Mouse (Mus musculus): ENCODE results near the gene Ppat.
A peak's percentile ranks its signal among the peaks of the same experiment; 100 is the strongest.
"Not testable (repeated sequence)": the region's sequence is repeated elsewhere in the genome, so short reads cannot be mapped to it uniquely, and the experiment has no call there.

The Ppat gene

DNA sequence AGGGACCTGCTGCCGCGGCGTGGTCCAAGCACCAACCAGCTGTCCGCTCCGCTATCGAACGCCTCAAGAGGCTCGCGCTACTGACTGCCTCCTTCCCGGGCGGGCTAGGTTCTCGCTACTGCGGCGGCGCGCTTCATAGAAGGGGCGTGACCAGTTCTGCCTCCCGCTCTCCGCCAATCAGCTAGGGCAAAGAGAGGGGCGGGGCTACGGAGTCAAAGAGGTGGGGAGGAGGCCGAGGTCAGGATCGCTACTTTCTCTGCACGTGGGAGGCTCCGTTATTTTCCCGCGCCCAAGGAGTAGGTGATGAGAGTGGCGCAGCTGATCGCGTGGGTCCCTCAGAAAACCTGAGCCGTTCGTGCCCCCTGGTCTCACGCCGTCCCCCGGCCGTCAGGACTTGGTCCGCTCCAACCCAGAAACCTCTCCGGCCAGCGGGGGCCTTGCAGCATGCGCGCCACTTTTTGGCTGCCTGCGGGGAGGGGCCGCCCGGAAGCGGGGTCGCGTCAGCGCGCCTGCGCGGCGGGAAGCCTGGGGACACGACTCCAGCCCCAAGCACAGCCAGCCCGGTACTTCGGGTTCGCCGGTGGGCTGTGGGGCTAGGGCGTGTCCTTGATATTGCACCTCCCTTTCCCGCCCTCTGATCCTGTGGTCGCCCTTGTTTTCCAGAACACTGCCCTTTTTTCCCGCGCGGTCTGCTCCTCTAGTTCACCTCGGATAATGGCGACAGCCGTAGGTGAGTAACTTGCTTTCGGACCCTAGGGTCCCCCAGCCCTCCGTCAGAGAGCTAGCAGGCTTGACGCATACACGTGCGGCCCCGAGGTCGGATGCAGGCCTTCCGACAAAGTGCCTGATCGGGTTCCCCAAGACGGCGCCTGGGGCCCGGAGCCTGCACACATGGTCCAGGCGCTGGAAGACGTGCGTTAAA lies at the start of gene Ppat, which contains the start of gene Paics:
Ppat (minus strand) TSS at position 473 of the 922 bp plus-strand sequence.
Paics (plus strand) TSS at position 202 of the 922 bp plus-strand sequence.
- DNase-seq: peak; percentile 96 to 99

DNA sequence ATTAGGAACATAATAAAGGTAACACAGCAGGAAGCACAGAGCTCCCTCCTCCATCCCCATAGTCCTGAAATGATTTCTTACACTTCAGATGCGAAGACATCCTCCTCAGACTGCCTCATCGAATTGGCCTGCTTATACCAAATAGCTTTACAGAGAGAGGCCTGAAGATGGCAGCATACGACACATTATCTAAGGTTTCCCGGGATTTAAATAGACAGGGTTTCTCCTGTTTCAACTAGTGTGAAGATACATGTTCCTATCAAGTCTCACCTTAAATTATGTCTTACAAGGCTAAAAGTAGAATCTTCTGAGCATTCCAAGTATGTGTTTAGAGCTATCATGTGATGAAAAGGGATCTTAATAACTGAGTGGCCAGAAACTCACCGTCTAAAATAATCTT lies 47.0 kb upstream of the Ppat start:
- DNase-seq: no peak

DNA sequence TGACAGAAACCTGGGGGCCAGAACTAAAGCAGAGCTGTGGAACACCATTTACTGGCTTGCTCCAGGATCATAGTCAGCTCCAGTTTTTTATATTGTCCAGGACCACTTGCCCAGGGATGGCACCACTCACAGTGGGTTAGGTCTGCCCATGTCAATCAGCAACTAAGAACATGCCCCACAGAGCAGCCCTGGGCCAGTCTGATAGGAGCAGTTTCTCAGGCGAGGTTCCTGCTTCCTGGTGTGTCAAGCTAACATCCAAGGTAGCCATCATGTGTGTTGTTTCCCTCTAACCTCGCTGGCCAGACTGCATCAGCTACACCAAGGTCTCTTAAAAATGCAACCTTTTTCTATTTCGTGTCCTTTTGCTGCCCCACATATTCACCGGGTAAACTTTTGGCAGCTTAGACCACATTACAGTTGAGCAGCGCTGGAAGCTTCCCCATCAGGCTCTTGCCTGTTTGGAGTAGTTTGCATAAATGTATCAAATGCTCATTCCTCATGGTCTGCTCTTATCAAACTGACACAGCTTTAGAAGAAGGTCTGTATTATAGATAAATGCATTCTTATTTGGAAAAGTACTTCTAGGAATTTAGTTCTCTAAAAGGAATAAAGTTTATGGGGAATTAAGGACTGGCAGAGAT lies 41.9 kb upstream of the Ppat start:
- DNase-seq: no peak

DNA sequence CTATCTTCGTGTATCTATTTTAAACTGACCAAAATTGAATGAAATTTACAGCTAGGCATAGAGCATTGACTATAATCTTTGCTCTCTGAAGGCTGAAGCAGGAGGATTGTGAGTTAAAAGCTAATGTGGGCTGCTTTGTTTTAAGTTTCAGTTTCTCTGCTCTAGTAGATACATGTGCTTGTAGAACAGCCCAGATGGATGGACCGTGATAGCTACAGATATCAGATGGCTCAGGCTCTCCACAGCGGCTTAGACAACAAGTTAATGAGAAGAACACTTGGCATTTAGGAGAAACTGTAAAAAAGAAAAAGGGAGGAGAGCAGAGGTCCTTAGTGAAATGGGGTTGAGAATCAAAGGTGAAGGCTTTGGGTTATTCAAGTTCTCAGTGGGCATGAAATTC lies 39.4 kb upstream of the Ppat start:
- no peak for DNase-seq

DNA sequence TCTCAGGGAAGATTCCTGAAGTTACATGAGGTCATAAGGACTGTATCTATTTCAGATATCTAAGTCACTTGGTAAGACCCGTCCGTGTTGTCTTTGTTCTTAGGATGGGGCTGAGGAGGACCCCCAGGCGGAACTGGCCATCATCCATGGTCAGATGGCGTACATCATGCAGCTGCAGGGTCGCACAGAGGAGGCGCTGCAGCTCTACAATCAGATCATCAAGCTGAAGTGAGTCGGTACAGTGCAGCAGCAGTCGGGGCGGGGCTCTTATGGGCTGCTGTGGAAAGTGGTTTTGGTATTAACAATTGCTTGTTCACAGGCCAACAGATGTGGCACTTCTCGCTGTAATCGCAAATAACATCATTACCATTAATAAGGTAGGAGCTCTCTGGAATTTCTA lies 32.6 kb upstream of the Ppat start:
- no peak for DNase-seq

DNA sequence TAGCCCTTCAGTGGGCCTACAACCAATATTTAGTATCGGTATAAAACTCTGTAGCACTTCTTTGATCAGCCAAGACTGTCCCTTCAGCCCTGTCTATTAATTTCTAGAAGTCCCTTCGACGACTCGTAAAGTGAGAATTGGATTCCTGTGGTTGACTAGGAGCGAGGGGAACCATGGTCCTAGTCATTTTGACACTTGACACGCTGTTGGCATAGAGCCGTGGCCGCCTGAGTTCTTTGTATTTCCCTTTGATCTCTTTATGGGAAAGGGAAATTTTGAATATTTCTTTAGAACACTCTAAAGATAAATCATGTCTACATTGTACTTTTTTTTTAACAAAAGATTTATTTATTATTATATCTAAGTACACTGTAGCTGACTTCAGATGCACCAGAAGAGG lies 24.4 kb upstream of the Ppat start:
- no peak for DNase-seq

DNA sequence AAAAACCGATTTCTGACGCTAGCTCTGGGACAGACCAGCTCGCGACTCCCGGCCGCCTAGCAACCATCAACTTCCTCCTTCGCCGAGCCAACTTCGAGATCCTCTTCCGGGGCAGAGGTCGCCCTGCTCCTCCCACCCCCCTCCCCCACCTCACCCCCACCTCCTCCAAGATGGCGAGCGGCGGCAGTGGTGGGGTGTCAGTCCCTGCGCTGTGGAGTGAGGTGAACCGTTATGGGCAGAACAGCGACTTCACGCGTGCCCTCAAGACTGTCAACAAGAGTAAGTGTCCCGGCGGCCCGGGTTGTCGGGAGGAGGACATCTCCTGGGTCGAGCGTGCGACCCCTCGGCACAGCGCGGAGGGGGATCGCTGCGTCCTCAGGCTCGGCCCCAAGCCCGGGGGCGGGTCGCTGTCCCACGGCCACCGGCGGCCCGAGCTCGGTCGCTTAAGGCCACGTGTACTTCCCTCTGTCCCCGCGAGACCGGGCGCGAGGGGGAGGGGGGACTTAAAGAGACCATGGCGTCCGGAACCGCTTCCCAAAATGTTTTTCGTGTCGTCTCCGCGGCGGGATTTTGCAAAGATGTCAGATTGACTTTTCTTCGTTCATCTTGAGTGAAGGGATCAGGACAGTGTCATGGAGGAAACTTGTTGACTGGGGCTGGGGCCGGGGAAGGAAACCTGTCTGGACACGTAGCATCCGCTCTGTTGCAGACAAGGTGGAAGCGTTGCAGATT lies 23.3 kb upstream of the Ppat start, which contains the start of gene Srp72:
Srp72 (plus strand) TSS at position 130 of the 732 bp plus-strand sequence.
- peak; percentile 81 to 84 for DNase-seq

DNA sequence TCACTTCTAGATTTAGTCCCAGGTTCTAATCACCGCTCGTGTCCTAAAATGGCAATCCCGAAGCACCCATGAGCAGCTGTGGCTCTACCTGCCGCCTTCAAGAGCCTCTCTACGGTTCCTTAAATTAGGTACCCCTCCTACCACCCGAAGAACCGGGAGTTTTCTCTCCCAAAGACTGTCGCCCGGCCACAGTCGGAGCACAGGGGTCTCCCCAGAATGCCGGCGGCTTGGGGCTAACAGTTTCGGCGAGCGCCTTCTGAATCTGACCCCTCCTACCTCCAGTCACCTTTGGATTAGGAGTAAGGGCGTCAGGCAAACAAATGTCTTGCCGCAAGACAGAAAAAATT lies 22.8 kb upstream of the Ppat start:
- no peak for DNase-seq

DNA sequence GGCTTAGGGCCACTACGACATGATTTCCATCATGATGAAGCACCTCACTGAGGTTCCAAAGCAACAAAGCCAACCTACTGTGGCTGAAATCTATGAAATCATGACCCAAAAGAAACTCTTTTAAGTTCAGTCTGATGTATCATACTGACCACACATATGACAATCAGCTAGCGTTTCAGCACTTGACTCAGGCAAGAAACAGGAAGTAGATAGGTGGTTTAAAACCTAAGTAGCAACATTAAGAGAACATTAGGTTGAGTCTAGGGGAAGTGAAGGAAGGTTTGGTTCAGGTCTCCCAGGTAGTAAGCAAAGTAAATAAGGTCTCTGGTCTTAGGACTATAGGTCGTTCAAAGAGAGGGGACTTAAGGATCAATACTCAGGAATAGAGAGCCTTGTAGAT lies 22.1 kb upstream of the Ppat start:
- no peak for DNase-seq

DNA sequence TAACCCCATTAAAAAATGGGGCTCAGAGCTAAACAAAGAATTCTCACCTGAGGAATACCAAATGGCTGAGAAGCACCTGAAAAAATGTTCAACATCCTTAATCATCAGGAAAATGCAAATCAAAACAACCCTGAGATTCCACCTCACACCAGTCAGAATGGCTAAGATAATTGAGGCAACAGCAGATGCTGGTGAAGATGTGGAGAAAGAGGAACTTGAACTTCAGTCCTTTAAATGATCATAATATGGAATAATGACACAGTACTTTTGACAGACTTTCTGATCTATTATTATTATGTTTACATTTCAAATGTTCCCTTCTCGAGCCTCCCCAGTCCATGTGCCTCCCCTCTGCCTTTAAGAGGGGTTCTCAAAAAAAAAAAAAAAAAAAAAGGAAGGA lies 19.7 kb upstream of the Ppat start:
- DNase-seq: not testable (repeated sequence)

DNA sequence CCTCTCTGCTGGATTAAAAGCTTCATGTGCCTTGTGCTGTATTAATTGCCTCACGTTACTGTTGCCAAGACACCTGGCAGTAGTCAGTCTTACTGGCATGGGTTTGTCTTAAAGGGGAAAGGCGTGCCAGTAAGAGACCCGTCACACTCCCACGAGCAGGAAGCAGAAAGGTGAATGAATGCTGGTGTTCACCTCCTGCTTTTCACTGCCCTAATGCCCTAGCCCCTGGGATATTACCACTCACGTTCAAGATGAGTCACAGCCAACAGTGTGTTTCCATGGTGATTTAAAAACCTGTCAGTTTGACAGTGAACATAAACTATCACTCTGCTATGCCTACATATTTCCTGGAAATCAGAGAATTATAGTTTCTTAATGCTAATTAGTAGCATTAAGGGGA lies 17.9 kb upstream of the Ppat start:
- DNase-seq: no peak

DNA sequence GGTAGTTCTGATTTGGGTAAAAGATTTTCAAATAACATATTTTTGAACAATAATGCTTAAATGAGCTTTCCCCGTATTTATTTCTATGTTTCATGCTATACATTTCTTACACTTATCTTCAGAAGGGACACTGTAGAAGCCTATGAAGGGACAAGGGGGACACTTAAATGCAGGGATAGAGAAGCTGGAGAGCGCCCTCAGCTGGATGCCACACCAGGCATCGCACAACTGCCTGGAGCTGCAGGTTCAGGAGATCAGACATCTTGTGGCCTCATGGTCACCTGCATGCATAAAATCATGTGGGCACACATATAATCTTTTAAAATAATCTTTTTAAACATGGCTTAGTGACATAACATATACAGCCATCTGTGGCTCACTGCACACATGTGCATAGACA lies 13.3 kb upstream of the Ppat start:
- no peak for DNase-seq

DNA sequence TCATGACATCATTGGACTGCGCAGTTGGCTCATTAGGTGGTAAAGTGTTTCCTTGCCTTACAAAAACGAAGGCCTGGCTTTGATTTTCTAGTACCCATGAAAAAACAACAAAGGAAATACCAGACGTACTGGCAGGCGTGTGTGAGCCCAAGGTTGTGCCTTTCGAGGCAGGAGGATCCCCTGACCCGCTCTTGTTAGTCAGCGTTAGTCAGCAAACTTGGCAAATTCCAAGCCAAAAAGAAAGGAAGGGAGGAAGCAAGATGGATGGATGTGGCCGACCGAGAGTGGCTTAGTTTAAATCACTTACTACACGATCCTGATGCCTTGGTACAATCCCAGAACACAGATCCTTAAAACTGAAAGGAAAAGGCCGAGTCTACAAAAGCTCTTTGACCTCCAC lies 11.2 kb upstream of the Ppat start:
- no peak for DNase-seq

DNA sequence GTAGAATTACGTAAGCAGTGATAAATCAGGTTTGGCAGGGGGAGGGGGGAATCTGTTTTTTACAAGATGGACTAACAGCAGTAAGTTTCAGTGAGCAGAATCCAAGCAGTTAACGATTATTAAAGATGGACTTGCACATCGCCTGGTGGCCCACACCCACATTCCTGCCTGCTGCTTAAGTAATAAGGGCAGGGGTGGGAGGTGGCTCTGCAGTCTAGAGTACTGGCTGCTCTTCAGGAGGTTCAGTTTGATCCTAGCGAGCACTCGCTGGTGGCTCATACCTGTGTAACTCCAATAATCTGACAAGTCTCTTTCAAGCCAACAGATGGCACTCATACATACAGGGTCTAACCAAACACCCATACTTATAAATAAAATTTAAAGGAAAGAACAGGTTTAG lies 8.2 kb upstream of the Ppat start:
- no peak for DNase-seq

DNA sequence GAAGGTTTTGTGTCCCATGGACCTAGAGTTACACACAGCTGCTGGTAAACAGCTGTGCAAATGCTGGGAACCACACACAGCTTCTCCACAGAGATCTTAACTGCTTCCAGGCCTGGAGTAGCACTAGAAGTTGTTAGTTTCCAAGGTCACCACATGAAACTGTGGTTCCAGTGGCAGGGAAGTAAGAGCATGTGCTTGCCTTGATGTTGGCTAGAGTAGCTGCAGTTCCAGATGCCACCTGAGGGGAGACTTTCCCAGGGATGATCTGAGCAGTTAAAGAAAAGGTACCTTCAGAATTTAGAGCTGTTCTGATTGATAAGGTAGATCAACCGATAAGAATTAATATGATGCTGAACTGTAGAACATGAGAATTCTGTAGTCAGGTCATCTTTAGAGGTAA lies 6.6 kb upstream of the Ppat start:
- no peak for DNase-seq

DNA sequence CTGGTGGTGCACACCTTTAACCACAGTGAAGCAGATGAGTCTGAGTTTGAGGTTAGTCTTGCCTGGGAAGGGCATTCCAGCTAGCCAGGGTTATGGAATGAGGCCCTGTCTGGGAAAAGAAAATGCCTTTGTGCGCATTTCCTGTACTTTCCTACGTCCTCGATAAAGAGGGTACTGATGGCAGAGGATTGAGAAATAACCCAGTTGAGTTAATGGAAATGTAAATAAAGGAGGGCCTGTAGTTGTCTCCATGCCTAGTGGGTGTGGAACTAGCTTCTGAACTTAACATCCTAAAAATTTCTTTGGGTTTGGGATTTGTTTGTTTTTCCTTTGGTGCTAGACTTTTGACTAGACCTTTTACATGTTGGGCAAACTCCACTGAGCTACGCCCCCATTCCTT lies 4.1 kb upstream of the Ppat start:
- no peak for DNase-seq

DNA sequence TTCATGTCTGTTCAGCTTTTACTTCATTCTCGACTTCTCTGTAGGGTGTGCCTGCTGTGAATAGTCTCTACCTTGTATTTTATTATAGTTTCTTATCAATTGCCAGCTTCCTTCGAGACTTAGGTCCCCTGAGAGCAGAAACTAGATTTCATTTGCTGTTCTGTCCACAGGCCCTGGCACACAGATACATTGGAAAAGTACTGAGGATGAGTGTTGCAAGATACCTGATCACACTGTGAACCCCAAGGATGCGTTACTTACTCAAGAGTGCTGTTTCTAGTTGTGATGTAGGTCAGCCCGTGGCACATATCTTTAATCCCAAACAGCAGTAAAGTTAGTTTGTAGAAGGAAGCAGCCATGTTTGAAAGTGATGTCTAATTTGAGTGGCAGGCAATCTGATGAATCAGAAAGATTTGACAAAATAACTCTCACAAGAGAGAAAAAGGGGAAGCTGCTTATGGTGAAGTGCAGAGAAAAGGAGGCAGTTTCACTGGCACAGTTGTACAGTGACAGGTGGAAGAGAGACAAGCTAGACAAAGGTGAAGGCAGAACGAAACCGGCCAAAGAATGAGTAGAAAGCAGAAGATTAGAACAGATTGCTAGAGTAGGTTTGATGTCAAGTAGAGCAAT lies 3.0 kb upstream of the Ppat start:
- DNase-seq: no peak

DNA sequence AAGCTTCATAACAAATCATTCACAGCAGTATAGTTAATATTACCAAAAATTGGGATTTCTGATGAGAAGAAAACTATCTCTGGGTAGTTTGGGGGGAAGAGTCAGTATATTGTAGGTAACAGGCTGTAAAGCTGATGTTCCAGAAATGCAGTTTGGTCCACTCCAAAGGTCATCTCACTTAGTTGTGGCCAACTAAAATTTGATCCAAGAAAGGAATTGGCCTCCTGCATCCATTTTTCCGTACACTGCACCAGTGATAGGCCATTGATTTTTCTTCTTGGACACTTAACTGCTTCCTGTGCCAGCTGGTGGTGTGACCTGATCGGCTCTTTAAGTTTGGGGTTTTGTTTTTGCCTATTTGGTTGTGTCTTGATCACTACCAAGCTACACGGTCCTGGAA lies 2.4 kb upstream of the Ppat start:
- DNase-seq: no peak

DNA sequence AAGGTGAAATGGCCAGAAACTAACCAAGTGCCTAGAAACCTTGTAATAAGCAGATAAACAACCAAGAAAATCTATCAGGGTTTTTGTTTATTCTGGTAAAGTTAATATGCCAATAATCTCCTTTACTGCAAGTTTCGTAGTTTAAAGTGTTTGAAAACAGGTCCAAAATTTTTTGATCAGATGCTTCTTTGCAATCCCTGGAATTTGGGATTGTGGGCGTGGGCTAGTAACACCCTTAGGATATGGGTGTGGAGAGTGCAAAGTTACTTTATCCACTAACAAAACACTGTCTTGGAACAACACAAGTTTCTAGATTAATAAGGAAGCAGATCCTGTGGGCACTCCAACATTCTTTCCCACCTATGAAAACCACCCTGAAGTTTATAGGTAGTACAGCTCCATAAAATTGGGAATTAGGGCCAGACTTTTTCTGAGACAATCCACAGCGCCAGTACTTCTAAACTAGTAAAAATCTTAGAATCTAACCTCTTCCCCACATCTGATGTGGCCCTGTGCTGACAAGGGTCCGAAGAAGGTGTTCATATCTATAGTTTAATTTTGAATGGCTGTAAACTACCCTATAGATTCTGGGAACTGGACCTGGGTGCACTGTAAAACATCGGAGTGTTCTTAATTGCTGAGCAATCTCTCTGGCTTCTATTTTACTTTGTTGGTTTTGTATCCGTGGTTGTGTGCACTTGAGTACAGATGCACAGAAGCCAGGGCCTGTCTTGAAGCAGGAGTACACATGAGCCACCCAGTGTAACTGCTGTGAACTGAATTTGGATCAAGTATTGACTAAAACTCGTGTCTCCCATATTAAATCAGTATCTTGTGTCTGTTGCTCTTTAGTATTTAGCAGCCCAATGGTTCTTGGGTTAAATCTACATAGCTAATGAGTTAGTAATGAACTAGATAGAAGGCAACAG lies 998 bp upstream of the Ppat start:
- DNase-seq: no peak

DNA sequence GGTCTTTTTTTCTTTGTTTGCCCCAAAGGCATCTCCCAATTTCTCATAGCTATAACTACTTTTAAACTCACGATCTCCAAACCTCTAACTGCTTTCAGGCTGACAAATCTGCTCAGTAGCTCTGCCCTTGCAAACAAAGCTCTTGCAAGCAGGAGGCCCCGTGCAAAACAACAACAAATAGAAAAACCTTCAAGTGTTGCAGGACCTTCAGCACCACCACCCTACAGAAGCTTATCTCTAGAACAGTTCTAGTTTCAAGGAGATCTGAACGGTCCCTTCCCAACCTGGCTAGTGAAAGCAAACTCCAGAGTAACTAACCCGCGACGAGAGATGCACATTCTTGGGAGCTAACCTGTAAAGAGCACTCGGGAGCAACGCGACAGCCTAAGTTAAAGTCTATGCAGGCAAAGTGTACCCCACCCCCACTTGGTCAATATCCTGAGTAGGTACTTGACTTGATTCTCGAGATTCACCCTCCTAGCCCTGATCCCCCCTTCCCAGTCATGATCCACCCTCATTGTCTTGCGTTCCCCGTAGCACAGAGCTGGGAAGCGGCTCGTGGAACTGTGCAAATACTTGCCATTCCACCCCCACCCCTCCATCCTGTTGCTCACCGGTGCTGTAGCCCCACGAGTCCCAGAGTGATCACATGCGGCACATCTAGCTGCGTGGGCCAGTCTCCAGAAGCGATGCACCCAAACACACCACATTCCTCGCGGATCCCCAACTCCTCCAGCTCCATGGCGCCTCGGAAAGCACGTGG lies 854 bp downstream of the Ppat start:
- DNase-seq: peak in 1 of 2 experiments; percentile 30

DNA sequence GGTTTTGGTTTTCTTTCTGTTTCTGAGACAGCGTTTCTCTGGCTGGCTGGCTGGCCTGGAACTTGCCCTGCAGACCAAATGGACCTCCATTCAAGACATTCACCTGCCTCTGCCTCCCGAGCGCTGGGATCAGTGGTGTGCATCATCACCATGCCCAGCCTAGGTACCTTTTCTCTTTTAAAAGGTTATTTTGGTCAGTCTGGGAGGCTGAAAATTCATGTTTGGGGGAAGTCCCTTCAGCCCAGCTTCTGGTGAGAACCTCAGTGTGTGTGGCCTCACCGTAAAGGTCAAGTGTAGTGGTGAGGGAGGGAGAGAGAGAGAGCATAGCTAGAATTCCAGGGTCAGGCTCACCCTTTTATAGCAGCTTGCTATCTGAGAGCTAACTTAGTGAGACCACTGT lies 3.6 kb downstream of the Ppat start:
- no peak for DNase-seq
